Mouse (Mus musculus) intestine, embryonic 15.5 days (tissue): Measurements from ENCODE around the gene Heg1. TPM values are rescaled to one million over a fixed set of nuclear protein-coding genes. Genes with fewer than 3 reads are reported as not detected.

ENCODE experiments used
- ATAC-seq: fragments of 200-750 bp; cut with Nextera tagmentation; 2 replicates; pipeline ENCODE4 v1.8.0; 2017; ENCODE audit warnings: moderate TSS enrichment, moderate library complexity
- H3K27ac ChIP-seq: fragments of 300-500 bp; sonication (generic); 2 replicates; pipeline ENCODE4 v1.5.1; 2015; ENCODE audit warnings: mild to moderate bottlenecking, inconsistent platforms
- H3K27me3 ChIP-seq: fragments of 300-500 bp; sonication (generic); replicated peaks from 2 replicates; pipeline ENCODE4 v1.6.1; 2015; ENCODE audit warnings: inconsistent platforms
- H3K36me3 ChIP-seq: fragments of 300-500 bp; sonication (generic); 2 replicates; pipeline ENCODE4 v1.6.1; 2015; ENCODE audit warnings: inconsistent platforms
- H3K4me1 ChIP-seq: fragments of 300-500 bp; sonication (generic); replicated peaks from 2 replicates; pipeline ENCODE4 v1.6.1; 2015; ENCODE audit warnings: inconsistent platforms
- H3K4me2 ChIP-seq: fragments of 300-500 bp; sonication (generic); replicated peaks from 2 replicates; pipeline ENCODE4 v1.6.1; 2015; ENCODE audit warnings: mild to moderate bottlenecking, inconsistent platforms
- H3K4me3 ChIP-seq: fragments of 300-500 bp; sonication (generic); replicated peaks from 2 replicates; pipeline ENCODE4 v1.5.1; 2015; ENCODE audit warnings: inconsistent platforms
- H3K9ac ChIP-seq: fragments of 300-500 bp; sonication (generic); 2 replicates; pipeline ENCODE4 v1.6.1; 2015; ENCODE audit warnings: inconsistent platforms
- H3K9me3 ChIP-seq: fragments of 300-500 bp; sonication (generic); 2 replicates; pipeline ENCODE4 v1.6.1; 2016; ENCODE audit warnings: inconsistent platforms
- WGBS: fragments of 180-500 bp; shearing (Covaris S2); methylation state at CpG from one replicate; pipeline ENCODE4 v1.1.7; 2015; 5-methylcytosine and 5-hydroxymethylcytosine counted together
- polyA plus RNA-seq: library from polyadenylated mRNA; unstranded; fragments of >200 nt; fragmentation: Nextera tagmentation; extraction: Ambion mirVana; gene quantifications from 2 replicates; pipeline ENCODE4 v1.2.1, GENCODE M21; 2015

The Heg1 gene
- polyA plus RNA-seq, 1 experiment from 2014 or later = 21.2 TPM

DNA sequence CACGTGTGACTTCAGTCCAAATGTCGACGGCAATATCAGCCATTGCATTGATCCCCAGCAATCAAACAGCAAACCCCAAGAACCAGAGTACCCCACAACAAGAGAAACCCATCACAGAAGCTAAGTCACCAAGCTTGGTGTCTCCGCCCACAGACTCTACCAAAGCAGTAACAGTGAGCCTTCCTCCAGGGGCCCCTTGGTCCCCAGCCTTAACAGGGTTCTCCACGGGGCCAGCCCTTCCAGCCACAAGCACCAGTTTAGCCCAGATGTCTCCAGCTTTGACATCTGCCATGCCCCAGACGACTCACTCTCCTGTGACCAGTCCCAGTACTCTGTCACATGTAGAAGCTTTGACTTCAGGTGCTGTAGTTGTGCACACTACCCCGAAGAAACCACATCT is 42.7 kb downstream of the Heg1 start:
- ATAC-seq = no peak
- H3K9ac ChIP-seq = no peak overlapping the region
- H3K9me3 ChIP-seq = no peaks in the 10 kb centered on the region
- no peaks in the 10 kb centered on the region for H3K4me1 ChIP-seq
- no peak overlapping the region for H3K27ac ChIP-seq
- WGBS = 87% methylated on average over 7 of the region's 7 CpGs
- H3K4me3 ChIP-seq = no peak overlapping the region
- peaks cover 18% of the 10 kb centered on the region for H3K36me3 ChIP-seq
- H3K27me3 ChIP-seq = no peaks in the 10 kb centered on the region
- H3K4me2 ChIP-seq = no peak overlapping the region

GRCm38 (mm10) chr16:33728427-33728826 is 44.3 kb downstream of the Heg1 start:
- 72% methylated on average over 13 of the region's 13 CpGs for WGBS
- H3K27ac ChIP-seq = no peak overlapping the region
- no peaks in the 10 kb centered on the region for H3K9me3 ChIP-seq
- H3K27me3 ChIP-seq = no peaks in the 10 kb centered on the region
- peaks cover 18% of the 10 kb centered on the region for H3K36me3 ChIP-seq
- no peak overlapping the region for H3K9ac ChIP-seq
- 0 out of 2 replicates have a peak, but pooled peaks cover 4% of the 10 kb centered on the region for H3K4me1 ChIP-seq
- no peak for ATAC-seq
- no peak overlapping the region for H3K4me2 ChIP-seq
- H3K4me3 ChIP-seq = no peak overlapping the region

DNA sequence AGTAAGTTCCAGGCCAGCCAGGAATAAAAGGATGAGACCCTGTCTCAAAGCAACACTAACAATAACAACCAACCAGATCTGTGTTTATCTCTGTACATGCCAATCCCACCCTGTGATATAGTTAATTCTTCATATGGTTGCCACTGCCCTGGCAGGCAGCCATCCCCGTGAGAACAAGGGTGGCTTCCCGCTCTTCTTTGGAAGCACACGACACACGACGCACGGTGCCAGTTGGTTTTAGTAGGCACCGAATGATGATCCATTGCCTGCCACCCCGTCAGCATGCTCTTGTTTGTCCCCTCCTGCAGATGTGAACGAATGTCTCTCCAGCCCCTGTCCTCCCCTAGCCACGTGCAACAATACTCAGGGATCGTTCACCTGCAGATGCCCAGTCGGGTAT is 47.1 kb downstream of the Heg1 start:
- Histone ChIP-seq H3K4me3 (no peak overlapping the region), H3K4me2 (no peak overlapping the region), H3K27ac (no peak overlapping the region), H3K9ac (no peak overlapping the region), H3K36me3 (peaks cover 13% of the 10 kb centered on the region), H3K27me3 (no peaks in the 10 kb centered on the region), H3K9me3 (no peaks in the 10 kb centered on the region), H3K4me1 (0 out of 2 replicates have a peak, but pooled peaks cover 4% of the 10 kb centered on the region)
- no peak for ATAC-seq
- 92% methylated on average over 12 of the region's 12 CpGs for WGBS

DNA sequence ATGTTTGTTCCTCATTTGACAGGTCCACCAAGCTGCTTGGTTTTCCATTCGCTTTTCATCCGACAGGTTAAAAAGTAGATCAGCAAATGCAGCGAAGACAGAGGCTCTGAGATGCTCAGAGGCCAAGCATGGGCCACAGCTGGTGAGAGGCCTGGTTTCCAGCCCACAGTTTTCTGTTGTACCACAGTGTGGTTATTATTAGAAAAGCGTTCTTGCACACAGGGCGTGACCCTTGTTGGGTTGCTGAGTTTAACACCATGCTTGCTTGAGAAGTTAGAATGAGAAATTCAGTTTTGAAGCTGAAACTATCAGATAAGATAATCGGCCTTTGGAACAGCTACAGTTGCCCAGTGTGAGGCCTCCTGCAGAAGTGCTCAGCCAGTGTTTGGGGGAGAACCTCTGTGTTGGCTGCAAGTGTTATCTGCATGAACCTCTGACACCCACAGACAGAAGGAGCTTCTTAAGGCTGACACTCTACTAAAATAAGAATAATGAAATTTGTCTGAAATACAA is 48.1 kb downstream of the Heg1 start:
- ATAC-seq = no peak; the same call in 1 of the 2 replicates
- H3K4me1 ChIP-seq = 0 out of 2 replicates have a peak, but pooled peaks cover 4% of the 10 kb centered on the region
- H3K27ac ChIP-seq = no peak overlapping the region
- WGBS = 76% methylated on average over 6 of the region's 6 CpGs
- no peaks in the 10 kb centered on the region for H3K9me3 ChIP-seq
- no peaks in the 10 kb centered on the region for H3K27me3 ChIP-seq
- H3K4me3 ChIP-seq = no peak overlapping the region
- no peak overlapping the region for H3K9ac ChIP-seq
- H3K4me2 ChIP-seq = no peak overlapping the region
- peaks cover 4% of the 10 kb centered on the region; the same call in 1 of the 2 replicates for H3K36me3 ChIP-seq

DNA sequence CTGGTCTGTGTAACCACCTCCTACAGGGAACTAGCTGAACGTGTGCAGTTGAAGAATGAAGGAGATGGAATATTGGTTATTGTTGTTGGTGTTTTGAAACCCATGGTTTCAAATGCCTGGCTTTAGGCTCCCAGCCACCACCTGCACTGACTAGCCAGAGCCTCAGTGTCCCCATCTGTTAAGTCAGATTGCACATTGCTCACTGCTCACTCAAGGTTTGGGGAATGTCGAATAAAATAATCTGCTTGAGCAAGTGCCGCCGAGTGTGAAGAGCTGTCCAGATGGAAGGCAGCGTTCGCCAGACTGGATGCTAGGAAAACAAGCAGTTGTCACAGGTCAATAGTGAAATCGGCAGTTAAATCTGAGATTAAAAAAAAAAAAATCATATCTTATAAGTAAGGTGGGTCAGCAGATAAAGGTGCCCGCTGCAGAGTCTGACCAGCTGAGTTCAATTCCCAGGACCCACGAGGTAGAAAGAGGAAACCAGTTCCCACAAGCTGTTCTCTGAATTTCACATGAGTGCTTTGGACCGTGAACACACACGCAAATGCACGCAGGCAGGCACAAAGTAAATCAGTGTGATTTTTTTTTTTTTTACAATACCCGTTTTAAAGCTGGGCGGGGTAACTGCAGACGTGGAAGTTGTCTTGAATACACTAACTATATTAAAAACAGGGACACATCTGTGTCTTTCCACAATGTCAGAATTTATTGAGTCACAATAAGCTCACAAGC is 48.8 kb downstream of the Heg1 start:
- ATAC-seq = no peak
- Histone ChIP-seq H3K4me1 (0 out of 2 replicates have a peak, but pooled peaks cover 4% of the 10 kb centered on the region), H3K9me3 (no peaks in the 10 kb centered on the region), H3K9ac (no peak overlapping the region), H3K4me2 (no peak overlapping the region), H3K36me3 (no peaks in the 10 kb centered on the region), H3K27ac (no peak overlapping the region), H3K4me3 (no peak overlapping the region), H3K27me3 (no peaks in the 10 kb centered on the region)
- 74% methylated on average over 15 of the region's 15 CpGs for WGBS

DNA sequence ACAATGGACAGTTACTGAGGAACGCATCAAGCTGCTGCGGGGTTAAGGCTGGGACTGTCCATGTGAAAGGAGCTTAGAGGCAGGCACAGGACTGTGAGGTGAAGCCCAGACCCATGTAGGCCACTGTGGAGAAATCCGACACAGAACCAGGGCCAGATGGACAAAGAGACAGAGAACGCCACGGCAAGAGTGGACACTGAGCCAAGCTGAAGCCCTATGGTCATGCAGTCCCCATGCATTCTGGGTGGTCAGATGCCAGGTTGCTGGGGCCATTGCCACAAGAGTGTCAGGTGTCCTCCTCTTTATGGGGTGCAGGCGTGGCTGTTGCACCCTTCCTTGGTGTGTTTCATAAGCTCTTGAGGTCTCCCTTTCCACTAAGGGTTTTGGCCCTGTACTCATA is 49.7 kb downstream of the Heg1 start:
- Histone ChIP-seq H3K9ac (no peak overlapping the region), H3K4me3 (no peak overlapping the region), H3K4me1 (0 out of 2 replicates have a peak, but pooled peaks cover 4% of the 10 kb centered on the region), H3K27me3 (no peaks in the 10 kb centered on the region), H3K36me3 (no peaks in the 10 kb centered on the region), H3K4me2 (no peak overlapping the region), H3K9me3 (no peaks in the 10 kb centered on the region), H3K27ac (no peak overlapping the region)
- no peak for ATAC-seq
- 97% methylated on average over 6 of the region's 6 CpGs for WGBS

- no peak overlapping the region for H3K4me2 ChIP-seq
- H3K9ac ChIP-seq = no peak overlapping the region
- no peak overlapping the region for H3K4me3 ChIP-seq
- no peaks in the 10 kb centered on the region for H3K9me3 ChIP-seq
- WGBS = 62% methylated on average over 10 of the region's 10 CpGs
- ATAC-seq = no peak
- no peak overlapping the region for H3K27ac ChIP-seq
- no peaks in the 10 kb centered on the region for H3K36me3 ChIP-seq
- 0 out of 2 replicates have a peak, but pooled peaks cover 4% of the 10 kb centered on the region for H3K4me1 ChIP-seq
- no peaks in the 10 kb centered on the region for H3K27me3 ChIP-seq
Measured at GRCm38 (mm10) chr16:33734545-33734944, 50.4 kb downstream of the Heg1 start.

DNA sequence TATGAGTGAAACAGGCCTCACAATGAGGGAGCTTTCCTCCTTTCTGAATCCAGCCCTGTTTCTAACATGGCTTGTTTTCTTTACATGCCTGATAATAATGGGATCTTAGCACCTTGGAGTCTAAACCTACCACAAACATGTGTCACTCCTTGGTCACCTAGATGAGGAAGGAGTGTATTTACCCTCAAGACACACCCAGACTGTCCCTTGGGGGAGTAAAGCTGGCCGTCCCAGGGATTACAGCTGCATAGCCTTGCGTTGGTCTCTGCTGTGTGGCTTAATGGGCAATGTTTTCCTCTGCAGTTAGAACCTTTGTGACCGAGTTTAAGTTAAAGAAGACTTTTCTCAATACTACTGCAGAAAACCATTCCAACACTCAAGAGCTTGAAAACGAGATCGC is 51.1 kb downstream of the Heg1 start:
- no peak overlapping the region for H3K27ac ChIP-seq
- H3K9ac ChIP-seq = no peak overlapping the region
- peaks cover 6% of the 10 kb centered on the region; the same call in 1 of the 2 replicates for H3K4me1 ChIP-seq
- H3K27me3 ChIP-seq = no peaks in the 10 kb centered on the region
- no peaks in the 10 kb centered on the region for H3K36me3 ChIP-seq
- no peak for ATAC-seq
- H3K9me3 ChIP-seq = no peaks in the 10 kb centered on the region
- no peak overlapping the region for H3K4me3 ChIP-seq
- no peak overlapping the region for H3K4me2 ChIP-seq
- 74% methylated on average over 5 of the region's 5 CpGs for WGBS

DNA sequence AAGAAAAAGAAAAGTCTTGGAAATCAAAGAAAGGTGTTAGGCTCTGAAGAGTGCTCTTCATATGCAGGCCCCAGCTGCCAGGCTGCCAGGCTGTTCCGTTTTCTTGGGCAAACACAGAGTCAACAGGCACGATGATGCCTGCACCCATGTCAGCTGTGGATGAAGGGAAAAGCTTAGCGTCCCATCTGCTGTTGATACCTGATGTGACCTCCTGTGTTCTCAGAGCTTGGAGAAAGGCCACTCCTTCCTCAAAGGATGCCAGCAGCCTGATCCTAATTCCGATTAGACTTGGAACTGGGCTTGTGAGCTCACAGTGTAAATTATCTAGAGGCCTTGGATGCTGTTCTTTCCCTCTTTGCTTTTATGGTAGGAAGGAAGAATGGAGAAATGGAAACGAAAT is 51.6 kb downstream of the Heg1 start:
- ATAC-seq = no peak
- Histone ChIP-seq H3K9me3 (no peaks in the 10 kb centered on the region), H3K4me3 (no peak overlapping the region), H3K4me1 (peaks cover 9% of the 10 kb centered on the region; the same call in 1 of the 2 replicates), H3K4me2 (no peak overlapping the region), H3K36me3 (no peaks in the 10 kb centered on the region), H3K27me3 (no peaks in the 10 kb centered on the region), H3K9ac (no peak overlapping the region), H3K27ac (no peak overlapping the region)
- 67% methylated on average over 5 of the region's 5 CpGs for WGBS

GRCm38 (mm10) chr16:33736746-33737145 is 52.6 kb downstream of the Heg1 start:
- ATAC-seq = no peak
- Histone ChIP-seq H3K4me3 (no peak overlapping the region), H3K4me2 (no peak overlapping the region), H3K27me3 (no peaks in the 10 kb centered on the region), H3K9me3 (no peaks in the 10 kb centered on the region), H3K9ac (no peak overlapping the region), H3K4me1 (peaks cover 9% of the 10 kb centered on the region; the same call in 1 of the 2 replicates), H3K27ac (no peak overlapping the region), H3K36me3 (no peaks in the 10 kb centered on the region)
- 90% methylated on average over 6 of the region's 6 CpGs for WGBS

DNA sequence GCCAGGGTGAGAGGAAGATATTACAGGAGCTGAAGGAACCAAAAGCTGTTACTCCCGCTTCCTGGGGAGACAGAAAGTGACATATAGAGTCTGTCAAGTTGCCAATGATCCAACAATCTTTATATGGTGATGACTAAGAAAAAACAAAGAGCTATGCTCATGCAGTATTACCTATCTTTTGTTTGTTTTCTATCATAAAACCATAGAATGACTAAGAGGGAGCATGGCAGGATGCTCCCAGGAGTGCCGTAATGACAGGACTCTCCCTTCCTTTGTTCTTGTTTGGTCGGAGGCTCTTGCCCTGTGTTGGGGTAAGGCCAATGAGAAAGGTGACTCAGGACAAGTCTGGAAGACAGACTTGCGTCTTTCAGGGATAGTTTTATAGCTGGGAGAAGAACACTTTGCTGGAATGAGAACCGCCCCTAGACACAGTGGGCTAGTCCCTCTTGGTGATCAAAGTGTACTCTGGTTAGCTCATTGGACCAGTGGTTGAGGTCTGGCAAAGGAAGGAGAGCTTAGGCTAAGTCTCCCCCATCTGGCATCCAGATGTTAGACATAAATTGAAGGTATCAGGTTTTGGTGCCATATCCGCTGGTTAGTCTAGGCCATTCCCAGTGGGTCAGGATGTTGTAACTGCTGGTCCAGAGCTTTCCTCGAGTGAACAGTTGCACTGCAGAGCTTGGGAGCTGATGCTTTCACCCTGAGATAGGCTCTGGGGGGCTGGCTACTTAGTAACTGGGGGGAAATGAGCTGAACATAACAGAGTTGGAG is 55.0 kb downstream of the Heg1 start:
- Histone ChIP-seq H3K36me3 (no peaks in the 10 kb centered on the region), H3K9me3 (no peaks in the 10 kb centered on the region), H3K4me1 (peaks cover 5% of the 10 kb centered on the region; the same call in 1 of the 2 replicates), H3K27me3 (no peaks in the 10 kb centered on the region), H3K27ac (no peak overlapping the region), H3K4me3 (no peak overlapping the region), H3K4me2 (no peak overlapping the region), H3K9ac (no peak overlapping the region)
- ATAC-seq = peak; percentile 40; the same call in 1 of the 2 replicates
- 67% methylated on average over 7 of the region's 7 CpGs for WGBS

DNA sequence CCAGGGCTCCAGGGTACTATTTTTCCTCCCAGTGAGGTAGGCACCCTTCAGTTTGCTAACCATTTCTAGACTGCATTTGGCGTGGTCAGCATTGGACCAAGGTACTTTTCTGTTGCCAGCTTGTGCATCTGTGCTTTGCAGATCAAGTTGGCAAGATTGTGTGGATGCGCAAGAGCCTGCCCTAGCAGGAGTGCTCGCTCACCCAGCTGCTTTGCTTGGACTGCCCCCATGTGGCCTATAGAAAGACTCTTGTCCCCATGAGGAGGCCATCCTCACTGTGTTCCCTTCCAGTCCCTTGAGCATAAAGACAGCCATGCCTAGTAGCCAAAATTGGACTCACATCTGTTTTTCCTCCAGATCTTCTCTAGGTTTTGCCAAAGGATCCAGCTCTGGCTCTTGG is 55.6 kb downstream of the Heg1 start:
- Histone ChIP-seq H3K9ac (no peak overlapping the region), H3K27ac (no peak overlapping the region), H3K9me3 (no peaks in the 10 kb centered on the region), H3K27me3 (no peaks in the 10 kb centered on the region), H3K36me3 (no peaks in the 10 kb centered on the region), H3K4me2 (no peak overlapping the region), H3K4me3 (no peak overlapping the region), H3K4me1 (peaks cover 5% of the 10 kb centered on the region; the same call in 1 of the 2 replicates)
- 0 out of 2 replicates have a peak, but pooled peaks have one; percentile 57 for ATAC-seq
- 67% methylated on average over 3 of the region's 3 CpGs for WGBS
